Mouse (Mus musculus): ENCODE measurements around the gene Ctnna2. TPM values are rescaled to one million over a fixed set of nuclear protein-coding genes. Genes with fewer than 3 reads are reported as not detected.
A peak's percentile ranks its signal among the peaks of the same experiment; 100 is the strongest.

Gene Ctnna2
- polyA plus RNA-seq, 1 experiment from 2014 or later: 119 TPM

DNA sequence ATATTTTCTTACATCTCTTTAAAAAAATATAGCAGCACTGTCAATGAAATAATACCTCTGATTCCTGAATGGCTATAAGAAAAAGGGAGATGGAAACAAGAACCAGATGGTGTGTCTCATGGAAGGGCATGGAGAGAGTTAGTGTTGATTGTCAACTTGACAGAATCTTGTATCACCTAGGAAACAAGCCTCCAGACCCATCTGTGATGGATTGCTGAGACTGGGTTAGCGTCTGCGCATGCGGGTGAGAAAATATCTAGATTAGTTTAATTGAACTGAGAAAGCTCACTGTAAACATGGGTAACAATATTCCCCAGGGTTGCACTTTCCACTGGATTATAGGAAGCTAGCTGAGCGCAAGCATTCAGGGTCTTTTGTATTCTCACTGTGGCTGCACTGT lies 994.7 kb downstream of the Ctnna2 start:
- H3K27me3 ChIP-seq (replicated peaks; ENCODE audit: control insufficient read depth, insufficient read depth, low read length): no peaks in the 10 kb centered on the region
- no peaks in the 10 kb centered on the region for H3K4me1 ChIP-seq (ENCODE audit: control insufficient read depth, insufficient read depth, low read depth, low read length)
- H3K4me2 ChIP-seq (ENCODE audit: low read length): no peak overlapping the region
- WGBS: 58% methylated on average over 4 of the region's 4 CpGs
- H3K27ac ChIP-seq (ENCODE audit: low read depth, low read length): no peak overlapping the region
- ATAC-seq: no peak; the same call in 1 of the 2 replicates
- no peak overlapping the region for H3K9ac ChIP-seq (ENCODE audit: low read depth, low read length)
- no peaks in the 10 kb centered on the region for H3K36me3 ChIP-seq (ENCODE audit: control insufficient read depth, insufficient read depth, low read length)
- H3K9me3 ChIP-seq (ENCODE audit: control insufficient read depth, low read length): no peaks in the 10 kb centered on the region
- no peak overlapping the region for H3K4me3 ChIP-seq (ENCODE audit: low read length)

DNA sequence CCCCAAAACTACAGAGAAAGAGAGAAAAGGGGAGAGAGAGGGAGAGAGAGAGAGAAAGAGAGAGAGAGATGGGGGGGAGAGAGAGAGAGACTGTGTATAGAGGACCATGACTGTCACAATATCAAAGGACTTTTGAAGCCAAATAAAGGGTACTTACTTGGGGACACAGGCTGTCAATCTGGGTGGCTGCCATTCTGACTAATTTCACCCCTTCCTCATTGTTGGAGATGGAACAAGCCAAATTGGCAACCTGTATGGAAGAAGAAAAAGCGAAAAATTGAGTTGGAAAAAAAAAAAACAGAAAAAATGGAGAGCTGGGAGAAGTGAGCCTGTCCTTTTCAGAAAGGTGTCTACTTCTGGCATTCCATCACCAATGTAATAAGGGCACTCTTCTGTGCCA lies 997.8 kb downstream of the Ctnna2 start:
- H3K9me3 ChIP-seq (ENCODE audit: control insufficient read depth, low read length): no peaks in the 10 kb centered on the region
- H3K9ac ChIP-seq (ENCODE audit: low read depth, low read length): no peak overlapping the region
- 80% methylated on average over 1 of the region's 1 CpGs for WGBS
- H3K4me2 ChIP-seq (ENCODE audit: low read length): no peak overlapping the region
- no peak for ATAC-seq
- H3K36me3 ChIP-seq (ENCODE audit: control insufficient read depth, insufficient read depth, low read length): no peaks in the 10 kb centered on the region
- H3K27me3 ChIP-seq (replicated peaks; ENCODE audit: control insufficient read depth, insufficient read depth, low read length): no peaks in the 10 kb centered on the region
- no peak overlapping the region for H3K4me3 ChIP-seq (ENCODE audit: low read length)
- H3K27ac ChIP-seq (ENCODE audit: low read depth, low read length): no peak overlapping the region
- peaks cover 4% of the 10 kb centered on the region for H3K4me1 ChIP-seq (ENCODE audit: control insufficient read depth, insufficient read depth, low read depth, low read length)

DNA sequence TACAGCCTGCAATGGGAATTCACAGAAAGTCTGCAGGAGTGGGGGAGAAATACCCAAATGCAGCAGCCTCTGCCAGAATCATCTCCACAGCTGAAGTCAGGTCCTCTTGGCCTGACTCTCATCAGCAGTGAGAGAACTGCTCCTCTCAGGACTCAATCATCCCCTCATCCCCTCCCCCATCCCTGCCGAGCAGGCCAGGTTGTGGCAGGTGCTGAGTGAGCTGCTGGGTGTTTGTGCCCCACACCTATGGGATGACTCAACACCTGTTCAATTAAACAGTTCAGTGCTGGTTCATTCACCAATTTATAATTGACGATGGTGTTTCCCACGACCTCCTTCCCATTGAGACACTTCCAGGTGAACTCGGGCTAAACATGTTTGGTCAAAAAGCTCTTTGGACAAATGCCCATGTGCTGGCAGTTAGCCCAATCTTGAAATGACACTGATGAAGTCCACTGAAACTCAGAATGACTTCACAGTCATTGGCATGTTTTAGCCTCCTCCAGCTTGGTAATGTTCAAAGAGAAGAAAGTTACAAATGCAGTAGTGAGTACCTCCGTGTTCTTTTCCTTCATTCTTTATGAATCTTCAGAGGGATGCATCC lies 1000.1 kb downstream of the Ctnna2 start:
- H3K9me3 ChIP-seq (ENCODE audit: control insufficient read depth, low read length): no peaks in the 10 kb centered on the region
- 63% methylated on average over 5 of the region's 5 CpGs for WGBS
- H3K27me3 ChIP-seq (replicated peaks; ENCODE audit: control insufficient read depth, insufficient read depth, low read length): no peaks in the 10 kb centered on the region
- peaks cover 4% of the 10 kb centered on the region for H3K4me1 ChIP-seq (ENCODE audit: control insufficient read depth, insufficient read depth, low read depth, low read length)
- no peak overlapping the region for H3K4me3 ChIP-seq (ENCODE audit: low read length)
- no peak overlapping the region for H3K27ac ChIP-seq (ENCODE audit: low read depth, low read length)
- H3K9ac ChIP-seq (ENCODE audit: low read depth, low read length): no peak overlapping the region
- ATAC-seq: 0 out of 2 replicates have a peak, but pooled peaks have one; percentile 48
- no peak overlapping the region for H3K4me2 ChIP-seq (ENCODE audit: low read length)
- no peaks in the 10 kb centered on the region for H3K36me3 ChIP-seq (ENCODE audit: control insufficient read depth, insufficient read depth, low read length)

DNA sequence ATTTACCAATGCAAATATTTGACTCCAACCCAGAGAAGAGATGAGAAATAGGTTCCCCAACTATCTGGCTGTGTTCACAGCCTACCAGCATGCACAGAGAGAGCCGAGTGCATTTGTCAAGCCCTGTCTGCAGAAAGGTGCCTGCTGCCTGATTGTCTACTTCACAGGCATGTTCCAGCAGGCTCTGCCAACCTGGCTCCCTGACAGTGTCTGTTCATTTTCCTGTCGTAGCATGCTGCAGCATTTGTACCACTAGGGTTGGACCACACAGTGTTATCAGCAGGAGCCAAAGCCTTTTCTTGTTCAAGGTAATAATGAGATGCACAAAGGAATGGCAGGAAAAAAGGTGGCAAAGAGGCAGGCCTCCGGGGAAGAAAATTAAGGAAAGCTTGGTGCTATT lies 1001.7 kb downstream of the Ctnna2 start:
- peak; percentile 85 for ATAC-seq
- H3K4me3 ChIP-seq (ENCODE audit: low read length): no peak overlapping the region
- H3K9ac ChIP-seq (ENCODE audit: low read depth, low read length): no peak overlapping the region
- H3K27me3 ChIP-seq (replicated peaks; ENCODE audit: control insufficient read depth, insufficient read depth, low read length): no peaks in the 10 kb centered on the region
- no peaks in the 10 kb centered on the region for H3K9me3 ChIP-seq (ENCODE audit: control insufficient read depth, low read length)
- no peak overlapping the region for H3K4me2 ChIP-seq (ENCODE audit: low read length)
- peak overlapping the region; percentile 50; the same call in 1 of the 2 replicates for H3K27ac ChIP-seq (ENCODE audit: low read depth, low read length)
- H3K36me3 ChIP-seq (ENCODE audit: control insufficient read depth, insufficient read depth, low read length): no peaks in the 10 kb centered on the region
- H3K4me1 ChIP-seq (ENCODE audit: control insufficient read depth, insufficient read depth, low read depth, low read length): peaks cover 4% of the 10 kb centered on the region
- 12% methylated on average over 3 of the region's 3 CpGs for WGBS

DNA sequence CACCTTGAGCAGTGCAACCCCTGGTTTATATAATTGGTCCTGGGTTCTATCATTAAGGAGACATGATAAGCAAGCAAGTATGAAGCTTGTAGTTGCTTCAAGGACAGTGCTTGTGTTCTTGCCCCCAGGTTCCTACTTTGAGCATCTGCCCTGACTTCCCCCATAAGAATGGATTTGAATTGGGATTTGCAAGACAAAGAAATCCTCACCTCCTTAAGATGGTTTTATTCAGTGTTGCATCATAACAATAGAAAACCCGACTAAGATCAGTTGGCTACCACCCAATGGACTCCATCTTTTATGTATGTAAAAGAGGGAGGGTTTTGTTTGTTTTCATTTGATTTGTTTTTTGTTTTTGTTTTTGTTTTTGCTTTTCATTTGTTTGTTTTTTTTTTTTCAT lies 1005.2 kb downstream of the Ctnna2 start:
- H3K4me3 ChIP-seq (ENCODE audit: low read length): no peak overlapping the region
- no peak overlapping the region for H3K9ac ChIP-seq (ENCODE audit: low read depth, low read length)
- no peak overlapping the region for H3K4me2 ChIP-seq (ENCODE audit: low read length)
- no peaks in the 10 kb centered on the region for H3K36me3 ChIP-seq (ENCODE audit: control insufficient read depth, insufficient read depth, low read length)
- 48% methylated on average over 1 of the region's 1 CpGs for WGBS
- peaks cover 4% of the 10 kb centered on the region for H3K4me1 ChIP-seq (ENCODE audit: control insufficient read depth, insufficient read depth, low read depth, low read length)
- no peak overlapping the region for H3K27ac ChIP-seq (ENCODE audit: low read depth, low read length)
- H3K9me3 ChIP-seq (ENCODE audit: control insufficient read depth, low read length): no peaks in the 10 kb centered on the region
- ATAC-seq: no peak
- no peaks in the 10 kb centered on the region for H3K27me3 ChIP-seq (replicated peaks; ENCODE audit: control insufficient read depth, insufficient read depth, low read length)

DNA sequence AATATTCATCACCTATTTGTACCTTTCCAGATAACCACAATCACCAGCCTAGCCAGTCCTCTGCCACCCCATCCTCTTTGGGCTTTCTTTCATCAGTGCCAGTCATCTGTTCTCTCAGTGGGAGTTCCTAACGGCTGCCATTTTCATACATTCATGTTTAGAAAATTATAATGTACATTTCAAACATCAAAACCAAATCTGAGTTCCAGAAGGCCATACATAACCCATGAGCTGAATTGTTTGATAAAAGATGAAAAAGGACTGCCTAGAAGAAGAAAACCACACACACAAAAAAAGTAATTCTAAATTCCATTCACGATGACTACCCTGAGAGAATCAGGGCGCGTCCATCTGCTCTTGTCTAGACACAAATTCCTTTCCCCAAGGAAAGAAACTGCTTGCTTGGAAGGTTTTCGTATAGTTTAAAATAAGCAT lies 1014.5 kb downstream of the Ctnna2 start:
- ATAC-seq: no peak
- H3K9me3 ChIP-seq (ENCODE audit: control insufficient read depth, low read length): no peaks in the 10 kb centered on the region
- 69% methylated on average over 5 of the region's 5 CpGs for WGBS
- no peak overlapping the region for H3K9ac ChIP-seq (ENCODE audit: low read depth, low read length)
- H3K27me3 ChIP-seq (replicated peaks; ENCODE audit: control insufficient read depth, insufficient read depth, low read length): no peaks in the 10 kb centered on the region
- H3K36me3 ChIP-seq (ENCODE audit: control insufficient read depth, insufficient read depth, low read length): no peaks in the 10 kb centered on the region
- H3K4me3 ChIP-seq (ENCODE audit: low read length): no peak overlapping the region
- no peaks in the 10 kb centered on the region for H3K4me1 ChIP-seq (ENCODE audit: control insufficient read depth, insufficient read depth, low read depth, low read length)
- H3K27ac ChIP-seq (ENCODE audit: low read depth, low read length): no peak overlapping the region
- no peak overlapping the region for H3K4me2 ChIP-seq (ENCODE audit: low read length)

DNA sequence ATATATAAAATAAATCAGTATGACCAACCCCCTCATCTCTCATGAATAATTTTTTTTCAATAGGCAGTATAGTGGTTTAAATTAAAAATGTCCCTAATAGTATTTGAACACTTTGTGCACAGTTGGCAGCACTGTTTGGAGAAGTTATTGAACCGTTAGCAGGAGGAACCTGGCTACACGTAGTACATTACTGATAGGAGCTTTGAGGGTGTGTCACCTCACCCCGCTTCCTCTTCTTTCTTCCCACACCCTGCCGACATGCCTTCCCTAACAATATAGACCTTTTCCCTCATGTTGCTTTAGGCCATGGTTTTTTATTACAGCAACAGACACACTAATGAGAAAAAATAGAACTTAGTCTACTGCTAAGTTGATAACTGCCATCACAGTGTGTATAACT lies 1071.4 kb downstream of the Ctnna2 start:
- Histone ChIP-seq H3K4me1 (ENCODE audit: control insufficient read depth, insufficient read depth, low read depth, low read length) (no peaks in the 10 kb centered on the region), H3K9ac (ENCODE audit: low read depth, low read length) (no peak overlapping the region), H3K27me3 (replicated peaks; ENCODE audit: control insufficient read depth, insufficient read depth, low read length) (no peaks in the 10 kb centered on the region), H3K36me3 (ENCODE audit: control insufficient read depth, insufficient read depth, low read length) (no peaks in the 10 kb centered on the region), H3K4me2 (ENCODE audit: low read length) (no peak overlapping the region), H3K9me3 (ENCODE audit: control insufficient read depth, low read length) (no peaks in the 10 kb centered on the region), H3K27ac (ENCODE audit: low read depth, low read length) (no peak overlapping the region), H3K4me3 (ENCODE audit: low read length) (no peak overlapping the region)
- no peak for ATAC-seq
- 85% methylated on average over 4 of the region's 4 CpGs for WGBS

DNA sequence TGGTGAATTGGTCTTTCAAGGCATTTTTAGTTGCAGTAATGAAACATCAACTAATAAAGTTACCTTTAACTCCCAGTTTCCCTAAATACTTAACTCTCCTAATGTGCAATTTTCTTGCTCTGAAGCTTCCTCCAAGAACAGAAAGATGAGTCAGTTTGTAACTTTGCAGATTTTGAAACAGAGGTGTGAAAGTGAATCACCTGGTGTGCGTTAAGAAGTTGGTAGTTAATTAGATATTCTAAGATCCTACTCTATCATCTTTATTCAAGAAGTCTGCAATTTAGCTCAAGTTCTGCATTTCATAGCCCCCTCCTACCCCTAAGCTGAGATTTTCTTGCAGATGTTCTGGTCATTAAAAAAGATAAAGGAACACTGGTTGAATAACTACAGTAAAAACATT lies 1082.3 kb downstream of the Ctnna2 start:
- H3K4me2 ChIP-seq (ENCODE audit: low read length): no peak overlapping the region
- no peak for ATAC-seq
- no peaks in the 10 kb centered on the region for H3K27me3 ChIP-seq (replicated peaks; ENCODE audit: control insufficient read depth, insufficient read depth, low read length)
- no peaks in the 10 kb centered on the region for H3K4me1 ChIP-seq (ENCODE audit: control insufficient read depth, insufficient read depth, low read depth, low read length)
- no peak overlapping the region for H3K27ac ChIP-seq (ENCODE audit: low read depth, low read length)
- H3K36me3 ChIP-seq (ENCODE audit: control insufficient read depth, insufficient read depth, low read length): no peaks in the 10 kb centered on the region
- no peaks in the 10 kb centered on the region for H3K9me3 ChIP-seq (ENCODE audit: control insufficient read depth, low read length)
- no peak overlapping the region for H3K4me3 ChIP-seq (ENCODE audit: low read length)
- WGBS: 88% methylated on average over 1 of the region's 1 CpGs
- H3K9ac ChIP-seq (ENCODE audit: low read depth, low read length): no peak overlapping the region

All from hindbrain, embryonic 16.5 days (tissue).